Mouse (Mus musculus): ENCODE measurements around the gene Olfr815.
"Not testable (repeated sequence)": the region's sequence is repeated elsewhere in the genome, so short reads cannot be mapped to it uniquely, and the experiment has no call there.

Olfr815 gene

GRCm38 (mm10) chr10:129905767-129906166, at the start of gene Olfr815:
Gene Olfr815, minus strand, starts transcription at chr10:129905867.
- DNase-seq (ENCODE audit: low read depth, low spot score) = not testable (repeated sequence)

GRCm38 (mm10) chr10:129949000-129949399, 43.3 kb upstream of the Olfr815 start, which contains the start of gene Olfr818:
Gene Olfr818, minus strand, starts transcription at chr10:129949100.
- no peak for DNase-seq (ENCODE audit: low read depth, low spot score)

GRCm38 (mm10) chr10:129915497-129915896, 9.8 kb upstream of the Olfr815 start, which contains the start of gene Olfr816:
Gene Olfr816, minus strand, starts transcription at chr10:129915597.
- no peak for DNase-seq (ENCODE audit: low read depth, low spot score)

- no peak for DNase-seq (ENCODE audit: low read depth, low spot score)
These were observed 19.7 kb downstream of the Olfr815 start for GRCm38 (mm10) chr10:129885934-129886333.

GRCm38 (mm10) chr10:129885496-129885895, 20.2 kb downstream of the Olfr815 start:
- not testable (repeated sequence) for DNase-seq (ENCODE audit: low read depth, low spot score)

GRCm38 (mm10) chr10:129879751-129880150, 25.9 kb downstream of the Olfr815 start, which contains the start of gene Olfr814:
Gene Olfr814, minus strand, starts transcription at chr10:129879851.
- not testable (repeated sequence) for DNase-seq (ENCODE audit: low read depth, low spot score)

- no peak for DNase-seq (ENCODE audit: low read depth, low spot score)
These were observed 50.6 kb downstream of the Olfr815 start, which contains the start of gene Olfr813 for GRCm38 (mm10) chr10:129855067-129855466. Gene Olfr813, plus strand, starts transcription at chr10:129855367.
